Mouse (Mus musculus): Measurements from ENCODE around the gene Mrpl12. TPM values are rescaled to one million over a fixed set of nuclear protein-coding genes. Genes with fewer than 3 reads are reported as not detected.

Gene Mrpl12
- polyA plus RNA-seq, 1 experiment from 2014 or later = 144 TPM

DNA sequence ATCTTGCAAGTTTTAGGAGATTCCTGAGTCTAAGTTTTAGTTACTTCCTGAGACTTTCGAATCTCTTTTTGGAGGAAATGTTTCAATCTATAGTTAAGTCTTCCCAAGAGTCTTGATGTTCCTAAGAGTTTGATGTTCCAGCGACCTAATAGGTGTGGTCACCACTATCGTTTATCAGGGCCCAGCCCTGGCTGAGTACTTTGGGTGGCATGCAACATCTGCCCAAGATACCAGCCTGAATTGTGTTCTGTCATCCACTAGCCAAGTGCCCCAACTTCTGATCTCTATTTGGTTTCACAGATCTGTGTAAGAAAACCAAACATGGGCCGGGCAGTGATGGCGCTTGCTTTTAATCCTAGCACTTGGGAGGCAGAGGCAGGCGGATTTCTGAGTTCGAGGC is 29.0 kb upstream of the Mrpl12 start:
- Histone ChIP-seq H3K4me3 (replicated peaks) (no peak overlapping the region), H3K27me3 (replicated peaks) (no peaks in the 10 kb centered on the region), H3K4me1 (peaks cover 26% of the 10 kb centered on the region), H3K36me3 (peaks cover 13% of the 10 kb centered on the region), H3K27ac (replicated peaks) (no peak overlapping the region), H3K9me3 (replicated peaks) (no peaks in the 10 kb centered on the region), H3K4me2 (no peak overlapping the region), H3K9ac (replicated peaks) (no peak overlapping the region)
- WGBS = 96% methylated on average over 7 of the region's 7 CpGs
- no peak for ATAC-seq (ENCODE audit: low FRiP score)

DNA sequence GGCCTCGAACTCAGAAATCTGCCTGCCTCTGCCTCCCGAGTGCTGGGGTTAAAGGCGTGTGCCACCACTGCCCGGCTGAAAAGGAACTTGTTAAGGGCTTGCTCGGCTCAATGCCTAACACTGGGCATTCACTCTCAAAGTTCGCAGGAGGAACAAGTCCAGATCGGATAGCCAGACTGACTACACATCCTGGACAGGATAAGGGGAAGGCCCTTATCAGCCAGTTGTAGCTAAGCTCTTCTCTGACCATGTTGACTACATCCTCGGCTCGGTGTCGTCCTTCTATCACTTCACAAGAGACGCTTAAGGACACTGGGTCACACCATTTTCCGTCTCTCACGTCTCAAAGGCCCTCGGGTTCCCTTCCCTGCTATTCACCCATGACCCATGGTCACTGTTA is 27.0 kb upstream of the Mrpl12 start:
- peak overlapping the region; percentile 87 for H3K27ac ChIP-seq (replicated peaks)
- peak overlapping the region; percentile 100 for H3K9ac ChIP-seq (replicated peaks)
- WGBS = 37% methylated on average over 14 of the region's 14 CpGs
- H3K4me1 ChIP-seq = peaks cover 30% of the 10 kb centered on the region
- peaks cover 31% of the 10 kb centered on the region for H3K36me3 ChIP-seq
- peak overlapping the region; percentile 99 for H3K4me3 ChIP-seq (replicated peaks)
- ATAC-seq (ENCODE audit: low FRiP score) = 0 out of 2 replicates have a peak, but pooled peaks have one; percentile 2
- no peaks in the 10 kb centered on the region for H3K27me3 ChIP-seq (replicated peaks)
- H3K9me3 ChIP-seq (replicated peaks) = no peaks in the 10 kb centered on the region
- H3K4me2 ChIP-seq = peak overlapping the region; percentile 83

GRCm38 (mm10) chr11:120457772-120458751 is 26.4 kb upstream of the Mrpl12 start, which contains the start of the genes Oxld1 and Ccdc137:
TSS of gene Oxld1 (minus strand) at chr11:120458068.
TSS of gene Ccdc137 (plus strand) at chr11:120458115.
- no peaks in the 10 kb centered on the region for H3K9me3 ChIP-seq (replicated peaks)
- H3K27ac ChIP-seq (replicated peaks) = peak within 1 kb of the TSS; percentile 87
- no peaks in the 10 kb centered on the region for H3K27me3 ChIP-seq (replicated peaks)
- peaks cover 38% of the 10 kb centered on the region for H3K36me3 ChIP-seq
- WGBS = 4% methylated on average over 62 of the region's 62 CpGs
- peaks cover 30% of the 10 kb centered on the region for H3K4me1 ChIP-seq
- peak; percentile 88 for ATAC-seq (ENCODE audit: low FRiP score)
- H3K4me2 ChIP-seq = peak within 1 kb of the TSS; percentile 83
- peak within 1 kb of the TSS; percentile 100 for H3K9ac ChIP-seq (replicated peaks)
- H3K4me3 ChIP-seq (replicated peaks) = peak within 1 kb of the TSS; percentile 99

DNA sequence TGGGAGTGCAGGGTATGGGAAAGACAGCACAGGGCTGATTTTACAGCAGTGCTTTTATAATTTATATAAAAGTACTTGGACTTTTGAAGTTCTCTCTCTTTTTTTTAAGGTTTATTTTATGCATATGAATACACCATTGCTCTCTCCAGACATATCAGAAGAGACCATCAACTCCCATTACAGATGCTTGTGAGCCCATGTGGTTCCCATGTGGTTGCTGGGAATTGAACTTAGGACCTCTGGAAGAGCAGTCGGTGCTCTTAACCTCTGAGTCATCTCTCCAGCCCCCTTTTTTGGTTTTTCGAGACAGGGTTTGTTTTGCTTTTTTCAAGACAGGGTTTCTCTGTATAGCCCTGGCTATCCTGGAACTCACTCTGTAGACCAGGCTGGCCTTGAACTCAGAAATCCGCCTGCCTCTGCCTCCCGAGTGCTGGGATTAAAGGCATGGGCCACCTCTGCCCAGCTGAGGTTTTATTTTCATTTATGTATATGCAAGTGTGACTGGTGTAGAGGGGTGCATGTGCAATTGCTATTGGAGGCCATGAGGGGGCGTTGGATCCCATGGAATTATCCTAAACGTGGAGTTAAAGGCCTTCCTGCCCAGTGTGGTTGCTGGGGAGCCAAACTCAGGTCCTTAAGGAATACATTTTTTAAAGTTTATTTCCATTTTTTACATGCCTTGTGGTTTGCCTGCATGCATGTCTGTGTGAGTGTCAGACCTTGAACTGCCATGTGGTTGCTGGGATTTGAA is 25.4 kb upstream of the Mrpl12 start:
- ATAC-seq (ENCODE audit: low FRiP score) = no peak
- peak overlapping the region; percentile 100 for H3K9ac ChIP-seq (replicated peaks)
- peaks cover 47% of the 10 kb centered on the region for H3K36me3 ChIP-seq
- peaks cover 30% of the 10 kb centered on the region for H3K4me1 ChIP-seq
- peak overlapping the region; percentile 83 for H3K4me2 ChIP-seq
- H3K4me3 ChIP-seq (replicated peaks) = peak overlapping the region; percentile 99
- no peak overlapping the region for H3K27ac ChIP-seq (replicated peaks)
- 75% methylated on average over 6 of the region's 6 CpGs for WGBS
- no peaks in the 10 kb centered on the region for H3K9me3 ChIP-seq (replicated peaks)
- H3K27me3 ChIP-seq (replicated peaks) = no peaks in the 10 kb centered on the region

DNA sequence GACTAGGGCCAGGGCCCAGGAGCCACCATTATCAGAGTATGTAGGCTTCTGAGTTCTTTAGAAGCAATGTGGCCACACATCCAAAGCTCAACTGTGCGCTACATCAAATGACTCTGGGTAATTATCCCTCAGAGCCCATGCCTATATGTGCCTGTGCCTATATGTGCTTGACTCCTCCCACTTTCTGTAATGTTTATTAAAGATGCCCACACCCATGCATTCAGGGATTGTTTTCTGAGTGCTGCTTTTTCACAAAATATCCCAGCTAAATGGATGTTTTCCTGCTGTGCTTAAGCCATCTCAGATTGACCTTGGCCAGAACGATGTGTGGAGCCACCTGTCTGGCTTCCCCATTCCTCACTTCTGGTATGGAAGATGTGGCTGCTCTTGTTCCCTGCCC is 20.9 kb upstream of the Mrpl12 start:
- Histone ChIP-seq H3K27ac (replicated peaks) (no peak overlapping the region), H3K27me3 (replicated peaks) (no peaks in the 10 kb centered on the region), H3K9me3 (replicated peaks) (no peaks in the 10 kb centered on the region), H3K4me3 (replicated peaks) (no peak overlapping the region), H3K36me3 (peaks cover 52% of the 10 kb centered on the region), H3K9ac (replicated peaks) (no peak overlapping the region), H3K4me2 (no peak overlapping the region), H3K4me1 (peaks cover 42% of the 10 kb centered on the region)
- no peak for ATAC-seq (ENCODE audit: low FRiP score)
- WGBS = 86% methylated on average over 2 of the region's 2 CpGs

- Histone ChIP-seq H3K9me3 (replicated peaks) (no peaks in the 10 kb centered on the region), H3K4me2 (no peak overlapping the region), H3K27ac (replicated peaks) (no peak overlapping the region), H3K36me3 (peaks cover 55% of the 10 kb centered on the region), H3K27me3 (replicated peaks) (no peaks in the 10 kb centered on the region), H3K4me3 (replicated peaks) (no peak overlapping the region), H3K4me1 (peaks cover 41% of the 10 kb centered on the region), H3K9ac (replicated peaks) (no peak overlapping the region)
- ATAC-seq (ENCODE audit: low FRiP score) = no peak
- WGBS = 94% methylated on average over 5 of the region's 5 CpGs
Observed at GRCm38 (mm10) chr11:120464365-120464764, 20.0 kb upstream of the Mrpl12 start.

DNA sequence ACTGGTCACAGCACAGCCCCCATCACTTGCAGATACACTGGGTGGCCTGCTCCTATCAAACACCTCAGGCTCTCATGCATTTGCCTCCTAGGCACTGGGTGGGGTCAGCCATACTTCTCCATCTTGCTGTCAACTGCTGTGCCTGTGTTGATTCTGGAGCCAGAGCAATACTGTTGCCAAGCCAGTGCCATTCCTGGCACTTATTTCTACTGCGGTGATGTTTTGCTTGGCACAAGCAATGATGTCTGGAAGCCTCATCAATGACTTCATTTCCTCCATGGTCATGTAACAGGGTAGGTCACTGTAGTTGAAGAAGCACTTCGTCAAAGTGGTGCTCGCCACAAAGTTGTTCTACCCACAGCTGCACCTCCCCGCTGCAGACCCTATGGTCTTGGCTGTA is 18.9 kb upstream of the Mrpl12 start:
- H3K9ac ChIP-seq (replicated peaks) = no peak overlapping the region
- peaks cover 38% of the 10 kb centered on the region for H3K4me1 ChIP-seq
- no peaks in the 10 kb centered on the region for H3K27me3 ChIP-seq (replicated peaks)
- H3K4me2 ChIP-seq = peak overlapping the region; percentile 93; the same call in 1 of the 2 replicates
- H3K4me3 ChIP-seq (replicated peaks) = no peak overlapping the region
- no peak for ATAC-seq (ENCODE audit: low FRiP score)
- H3K9me3 ChIP-seq (replicated peaks) = no peaks in the 10 kb centered on the region
- peaks cover 59% of the 10 kb centered on the region for H3K36me3 ChIP-seq
- no peak overlapping the region for H3K27ac ChIP-seq (replicated peaks)
- WGBS = 95% methylated on average over 4 of the region's 4 CpGs

GRCm38 (mm10) chr11:120467051-120467735 is 17.2 kb upstream of the Mrpl12 start, which contains the start of gene Arl16:
TSS of gene Arl16 (minus strand) at chr11:120467607.
- H3K36me3 ChIP-seq = peaks cover 60% of the 10 kb centered on the region
- WGBS = under 1% methylated on average over 53 of the region's 54 CpGs
- ATAC-seq (ENCODE audit: low FRiP score) = peak; percentile 100
- H3K9ac ChIP-seq (replicated peaks) = peak within 1 kb of the TSS; percentile 96
- H3K4me3 ChIP-seq (replicated peaks) = peak within 1 kb of the TSS; percentile 97
- H3K27ac ChIP-seq (replicated peaks) = peak within 1 kb of the TSS; percentile 91
- H3K27me3 ChIP-seq (replicated peaks) = no peaks in the 10 kb centered on the region
- H3K9me3 ChIP-seq (replicated peaks) = no peaks in the 10 kb centered on the region
- peak within 1 kb of the TSS; percentile 93 for H3K4me2 ChIP-seq
- H3K4me1 ChIP-seq = peaks cover 33% of the 10 kb centered on the region

DNA sequence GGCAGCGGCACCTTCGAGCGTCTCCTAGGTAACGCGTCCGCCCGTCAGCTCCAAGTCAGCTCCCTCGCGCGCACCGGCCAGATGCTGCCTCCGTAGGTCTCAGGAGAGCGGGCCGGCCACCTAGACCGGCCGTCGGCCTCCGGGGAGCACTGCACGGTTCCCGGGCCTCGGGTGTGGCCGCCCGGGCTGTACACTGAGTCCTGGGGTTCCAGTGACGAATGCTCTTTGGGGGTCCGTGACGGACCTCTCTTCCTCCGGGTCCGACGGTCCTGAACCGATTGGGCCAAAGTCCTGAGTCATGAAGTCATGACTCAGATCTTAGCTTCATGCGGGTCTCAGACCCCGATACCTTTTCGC is 16.7 kb upstream of the Mrpl12 start:
- peak overlapping the region; percentile 97 for H3K4me3 ChIP-seq (replicated peaks)
- H3K27me3 ChIP-seq (replicated peaks) = no peaks in the 10 kb centered on the region
- WGBS = 1% methylated on average over 33 of the region's 33 CpGs
- peaks cover 33% of the 10 kb centered on the region for H3K4me1 ChIP-seq
- ATAC-seq (ENCODE audit: low FRiP score) = no peak; the same call in 1 of the 2 replicates
- peaks cover 60% of the 10 kb centered on the region for H3K36me3 ChIP-seq
- H3K27ac ChIP-seq (replicated peaks) = peak overlapping the region; percentile 78
- peak overlapping the region; percentile 93 for H3K4me2 ChIP-seq
- no peaks in the 10 kb centered on the region for H3K9me3 ChIP-seq (replicated peaks)
- H3K9ac ChIP-seq (replicated peaks) = peak overlapping the region; percentile 96

GRCm38 (mm10) chr11:120472052-120472451 is 12.4 kb upstream of the Mrpl12 start:
- H3K36me3 ChIP-seq = peaks cover 76% of the 10 kb centered on the region
- H3K9ac ChIP-seq (replicated peaks) = no peak overlapping the region
- H3K9me3 ChIP-seq (replicated peaks) = no peaks in the 10 kb centered on the region
- H3K4me3 ChIP-seq (replicated peaks) = no peak overlapping the region
- no peak overlapping the region for H3K27ac ChIP-seq (replicated peaks)
- H3K27me3 ChIP-seq (replicated peaks) = no peaks in the 10 kb centered on the region
- ATAC-seq (ENCODE audit: low FRiP score) = no peak
- no peak overlapping the region for H3K4me2 ChIP-seq
- H3K4me1 ChIP-seq = peaks cover 18% of the 10 kb centered on the region
- over 99% methylated on average over 6 of the region's 6 CpGs for WGBS

DNA sequence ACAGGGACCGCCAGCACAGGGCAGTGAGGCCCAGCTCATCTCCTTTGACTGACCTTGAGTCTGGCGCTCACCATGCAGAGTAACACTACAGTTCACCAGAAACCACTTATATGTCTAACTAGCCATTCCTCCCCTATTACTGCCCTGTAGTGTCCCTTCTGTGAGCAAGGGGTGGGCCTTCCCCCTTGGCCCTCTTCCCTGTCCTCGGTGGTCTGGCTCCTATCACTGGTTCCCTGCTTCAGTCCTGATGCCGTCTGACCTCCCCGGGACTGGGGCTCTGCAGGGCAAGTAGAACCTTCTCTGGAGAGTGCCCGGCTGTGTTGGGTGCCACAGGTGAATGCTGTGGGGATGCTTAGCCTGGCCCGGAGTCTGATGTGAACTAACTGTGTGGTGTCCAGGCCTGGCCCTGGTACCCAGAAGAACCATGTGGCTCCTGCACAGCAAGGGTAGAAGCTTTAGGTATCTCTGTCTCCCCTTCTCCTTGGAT is 922 bp upstream of the Mrpl12 start:
- Histone ChIP-seq H3K9me3 (replicated peaks) (no peaks in the 10 kb centered on the region), H3K9ac (replicated peaks) (peak overlapping the region; percentile 86), H3K27me3 (replicated peaks) (no peaks in the 10 kb centered on the region), H3K4me2 (peak overlapping the region; percentile 79), H3K36me3 (peaks cover 69% of the 10 kb centered on the region), H3K4me1 (peaks cover 20% of the 10 kb centered on the region), H3K27ac (replicated peaks) (peak overlapping the region; percentile 91; the same call in 1 of the 2 replicates), H3K4me3 (replicated peaks) (peak overlapping the region; percentile 95)
- 89% methylated on average over 7 of the region's 7 CpGs for WGBS
- no peak for ATAC-seq (ENCODE audit: low FRiP score)

Data from neural tube, embryonic 15.5 days (tissue).